Mouse (Mus musculus) C3H10T1/2 (cell line): ENCODE results near the gene Cnep1r1. TPM values are rescaled to one million over a fixed set of nuclear protein-coding genes. Genes with fewer than 3 reads are reported as not detected.

Experiments used
- polyA plus RNA-seq, 2 experiments: library from polyadenylated mRNA; unstranded; fragments of >200 nt; fragmentation: generic; extraction: Trizol; gene quantifications; one replicate each; pipeline ENCODE4 v1.2.1; 2012; ENCODE audit warnings: missing spikeins in 2 of 2

The Cnep1r1 gene
- 10 to 100 TPM in 1 of 2 experiments, 1 to 10 TPM in 1; 1.8 to 19.1 TPM for polyA plus RNA-seq

DNA sequence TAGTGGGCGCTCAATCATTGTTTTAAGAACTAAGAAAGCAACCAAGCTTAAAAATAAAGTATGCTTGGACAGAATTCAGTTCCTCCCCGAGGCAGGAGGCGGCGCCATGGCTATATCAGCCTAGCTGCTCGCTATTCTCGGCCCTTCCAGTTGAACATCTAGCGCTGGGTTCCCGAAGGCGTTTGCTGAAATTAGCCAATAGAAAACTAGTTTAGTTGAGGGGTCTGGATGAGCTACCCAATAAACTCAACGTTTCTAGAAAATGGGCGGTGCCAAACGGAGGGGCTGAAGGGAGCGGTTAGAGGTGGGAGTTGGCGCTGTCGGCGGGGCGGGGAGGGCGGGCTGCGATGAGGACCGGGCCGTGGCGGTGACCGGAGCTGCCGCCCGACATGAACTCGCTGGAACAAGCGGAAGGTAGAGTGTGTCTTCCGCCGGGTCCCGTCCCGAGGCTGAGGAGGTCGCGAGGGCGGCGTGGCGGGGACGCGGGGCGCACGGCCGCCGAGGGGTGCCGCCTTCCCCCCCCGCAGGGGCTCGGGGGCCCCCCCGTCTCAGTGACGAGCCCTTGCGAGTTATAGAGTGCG lies at the start of gene Cnep1r1:
Gene Cnep1r1, plus strand, starts transcription at position 314 of the 581 bp plus-strand sequence.

GRCm38 (mm10) chr8:88137748-88138484 lies 19.3 kb downstream of the Cnep1r1 start, which contains the start of gene Heatr3:
Gene Heatr3 (plus strand): TSS chr8:88137855.

Other genes starting within 250 kb of the Cnep1r1 start
- gene Zfp423, start 159.2 kb upstream of the Cnep1r1 start, polyA plus RNA-seq, result 1 to 10 TPM in 1 of 2 experiments, under 1 TPM in 1; 0.20 to 2.8 TPM
- 10 to 100 TPM in 1 of 2 experiments, 1 to 10 TPM in 1; 8.0 to 19.2 TPM for gene Heatr3, start 19.1 kb downstream of the Cnep1r1 start, polyA plus RNA-seq
- 1 to 10 TPM in 1 of 2 experiments, under 1 TPM in 1; 0.46 to 3.6 TPM for gene Tent4b, start 80.4 kb downstream of the Cnep1r1 start, polyA plus RNA-seq
- 10 to 100 TPM in 1 of 2 experiments, 1 to 10 TPM in 1; 2.4 to 13.2 TPM for gene Adcy7, start 153.6 kb downstream of the Cnep1r1 start, polyA plus RNA-seq
- 10 to 100 TPM in 1 of 2 experiments, 1 to 10 TPM in 1; 7.1 to 40.5 TPM for gene Brd7, start 243.4 kb downstream of the Cnep1r1 start, polyA plus RNA-seq